27 mouse cellular contexts compared by ENCODE assay signal in the genomic region with DNA sequence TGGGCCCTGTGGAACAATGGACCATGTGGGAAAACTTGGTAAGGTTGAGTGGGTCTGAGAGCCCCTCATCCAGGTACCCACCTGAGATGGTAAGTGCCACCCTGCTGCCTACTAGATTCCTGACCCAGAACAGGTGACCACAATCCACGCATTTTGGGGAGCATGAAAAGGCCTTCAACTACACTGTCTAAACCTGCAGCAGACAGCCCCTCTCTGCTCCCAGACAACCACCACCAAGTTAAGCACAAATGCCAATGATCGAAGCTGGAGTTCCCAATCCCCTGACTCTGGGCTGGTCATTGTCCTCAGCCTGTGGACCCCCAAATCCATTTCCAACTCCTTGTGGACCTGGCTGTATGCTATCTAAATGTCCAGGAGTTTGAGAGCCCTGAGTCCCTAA.
"Had no signal": no experiment of that assay in that cellular context is flagged by ENCODE, and none has a peak within 500 bp of the region (broad histone marks: within the 10 kb centered on the region; RNA-seq: fewer than 3 reads in every experiment).

No protein-coding gene starts in this region.

- H3K36me3 ChIP-seq: embryonic facial prominence, embryonic 13.5 days; embryonic facial prominence, embryonic 15.5 days; forebrain, embryonic 10.5 days; forebrain, embryonic 12.5 days; forebrain, embryonic 15.5 days; heart, embryonic 10.5 days had no signal

- DNase-seq: cerebellum, adult 2 months; cerebellum, adult 8-10 months; cerebellum, adult 9-10 months; cerebellum, adult 9-11 months; cerebellum, postnatal 10 days; cerebellum, postnatal 14 days; cerebellum, postnatal 25 days; cerebellum, postnatal 36 days; embryo, embryonic 11 days; forebrain, postnatal 0 days; gastrocnemius, adult 2 months; gastrocnemius, postnatal 10 days; gastrocnemius, postnatal 14 days; gastrocnemius, postnatal 25 days; gastrocnemius, postnatal 36 days; heart, adult 2 months had no signal

- H3K4me2 ChIP-seq: embryonic facial prominence, embryonic 13.5 days; embryonic facial prominence, embryonic 15.5 days; forebrain, embryonic 12.5 days; forebrain, embryonic 13.5 days; forebrain, embryonic 15.5 days; heart, embryonic 11.5 days had no signal

- ATAC-seq: forebrain, embryonic 13.5 days; forebrain, embryonic 14.5 days; forebrain, embryonic 15.5 days; forebrain, embryonic 16.5 days; forebrain, postnatal 0 days had no signal

- H3K9me3 ChIP-seq: embryonic facial prominence, embryonic 13.5 days; embryonic facial prominence, embryonic 15.5 days; forebrain, embryonic 10.5 days; forebrain, embryonic 12.5 days; forebrain, embryonic 13.5 days; forebrain, embryonic 15.5 days; heart, embryonic 10.5 days had no signal

- H3K4me3 ChIP-seq: embryonic facial prominence, embryonic 13.5 days; embryonic facial prominence, embryonic 15.5 days; erythroblast, embryonic 14.5 days; forebrain, embryonic 10.5 days; forebrain, embryonic 12.5 days; forebrain, embryonic 13.5 days; forebrain, embryonic 15.5 days; gastrocnemius, adult 2 months; heart, adult 2 months; heart, embryonic 10.5 days had no signal

- H3K27ac ChIP-seq: embryonic facial prominence, embryonic 13.5 days; embryonic facial prominence, embryonic 15.5 days; forebrain, embryonic 10.5 days; forebrain, embryonic 12.5 days; forebrain, embryonic 13.5 days; forebrain, embryonic 15.5 days; gastrocnemius, adult 2 months; heart, adult 2 months; heart, embryonic 10.5 days had no signal

- H3K4me1 ChIP-seq: embryonic facial prominence, embryonic 13.5 days; embryonic facial prominence, embryonic 15.5 days; forebrain, embryonic 10.5 days; forebrain, embryonic 12.5 days; forebrain, embryonic 13.5 days; forebrain, embryonic 15.5 days; heart, embryonic 10.5 days had no signal

- H3K27me3 ChIP-seq: embryonic facial prominence, embryonic 13.5 days; embryonic facial prominence, embryonic 15.5 days; forebrain, embryonic 12.5 days; forebrain, embryonic 13.5 days; forebrain, embryonic 15.5 days had no signal

- H3K9ac ChIP-seq: embryonic facial prominence, embryonic 13.5 days; embryonic facial prominence, embryonic 15.5 days; forebrain, embryonic 12.5 days; forebrain, embryonic 13.5 days; forebrain, embryonic 15.5 days; forebrain, postnatal 0 days had no signal
